Mouse (Mus musculus): ENCODE data around the gene Ttll11. TPM values are rescaled to one million over a fixed set of nuclear protein-coding genes. Genes with fewer than 3 reads are reported as not detected.

Ttll11 gene
- total and polyA plus RNA-seq, 2 experiments from 2014 or later: 1.7 to 5.0 TPM

DNA sequence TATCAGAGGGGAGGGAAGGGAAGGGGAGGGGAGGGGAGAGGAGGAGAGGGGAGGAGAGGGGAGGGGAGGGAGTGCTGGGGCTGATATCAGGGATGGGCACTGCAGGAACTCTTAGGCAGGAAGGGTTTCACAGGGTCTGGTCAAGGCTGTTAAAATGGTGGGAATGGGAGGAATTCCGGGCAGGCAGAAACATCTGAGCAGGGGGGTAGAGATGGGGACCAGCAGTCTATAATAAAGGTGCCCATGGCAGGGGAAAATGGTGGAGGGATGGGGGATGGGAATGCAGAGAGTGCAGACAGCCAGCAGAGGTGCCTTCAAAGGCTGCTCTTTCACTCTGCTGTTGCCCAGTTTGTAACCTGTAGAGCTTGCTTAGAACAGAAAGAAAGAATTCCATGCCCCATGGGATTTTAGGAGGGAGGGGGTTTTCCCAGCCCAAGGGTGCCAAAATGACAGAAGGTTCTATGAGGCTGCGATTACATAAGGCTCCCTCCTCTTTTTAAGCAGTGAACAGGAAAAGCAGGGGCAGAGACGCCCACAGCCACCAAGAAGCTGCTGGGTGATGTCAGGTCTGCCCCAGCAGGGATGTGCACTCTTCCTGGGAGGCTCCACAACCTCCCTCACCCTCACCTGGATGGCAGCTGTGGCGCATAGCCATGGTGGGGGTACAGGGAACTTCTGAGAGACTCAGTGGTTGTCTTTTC lies 211.0 kb downstream of the Ttll11 start:
- Histone ChIP-seq H3K4me3 (ENCODE audit: low read depth, low read length) (no peak overlapping the region), H3K9ac (replicated peaks; ENCODE audit: low read depth, low read length) (no peak overlapping the region), H3K9me3 (replicated peaks; ENCODE audit: control insufficient read depth, low read length) (no peaks in the 10 kb centered on the region), H3K4me2 (ENCODE audit: low read depth, low read length) (no peak overlapping the region), H3K36me3 (replicated peaks; ENCODE audit: control insufficient read depth, insufficient read depth, low read length) (no peaks in the 10 kb centered on the region), H3K4me1 (ENCODE audit: control insufficient read depth, insufficient read depth) (peaks cover 9% of the 10 kb centered on the region), H3K27me3 (ENCODE audit: control insufficient read depth, insufficient read depth, low read length) (no peaks in the 10 kb centered on the region), H3K27ac (ENCODE audit: low read depth) (no peak overlapping the region)
- DNase-seq (ENCODE audit: low spot score) (no peak), ATAC-seq (ENCODE audit: insufficient read depth, low read depth) (peak; percentile 45)
- WGBS: 37% methylated on average over 4 of the region's 4 CpGs
- TF ChIP-seq EP300 (IDR thresholded peaks at IDR 0.05; ENCODE audit: low read depth): no peak
- no peak for TF ChIP-seq CTCF (IDR thresholded peaks at IDR 0.05; ENCODE audit: low read depth)

DNA sequence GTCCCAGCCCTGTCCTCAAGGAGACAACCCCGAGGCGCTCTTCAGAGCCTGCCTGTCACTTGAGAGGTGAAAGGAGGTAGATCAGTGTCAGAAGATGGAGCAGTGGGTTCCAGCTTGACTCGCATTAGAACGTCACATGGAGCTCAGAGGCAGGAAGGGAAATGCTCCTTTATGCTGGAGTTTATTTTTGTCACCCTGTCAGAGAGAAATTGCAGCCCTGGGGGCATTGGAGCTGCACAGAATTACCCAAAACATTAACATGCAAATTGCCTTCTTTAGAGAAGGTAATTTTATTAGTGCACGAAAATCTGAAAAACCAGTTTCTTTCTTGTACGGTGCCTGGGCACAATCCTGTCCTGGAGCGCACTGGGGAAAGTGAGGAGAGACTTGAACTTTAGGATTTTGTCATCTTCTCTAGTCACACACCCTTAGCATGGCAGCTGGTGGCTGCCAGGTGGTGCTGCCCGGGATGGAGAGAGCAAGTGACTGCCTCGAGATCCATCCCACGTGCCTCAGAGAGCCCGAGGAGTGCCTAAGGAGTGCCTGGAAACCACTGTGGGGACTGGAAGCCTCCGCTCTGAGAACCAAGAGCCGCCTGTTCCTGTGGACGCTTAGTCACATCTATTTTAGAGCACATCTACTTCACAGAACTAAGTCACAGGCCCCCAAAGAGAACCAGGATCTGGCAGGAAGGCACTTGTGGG lies 211.7 kb downstream of the Ttll11 start:
- Histone ChIP-seq H3K36me3 (replicated peaks; ENCODE audit: control insufficient read depth, insufficient read depth, low read length) (no peaks in the 10 kb centered on the region), H3K9me3 (replicated peaks; ENCODE audit: control insufficient read depth, low read length) (no peaks in the 10 kb centered on the region), H3K27me3 (ENCODE audit: control insufficient read depth, insufficient read depth, low read length) (no peaks in the 10 kb centered on the region), H3K4me3 (ENCODE audit: low read depth, low read length) (no peak overlapping the region), H3K9ac (replicated peaks; ENCODE audit: low read depth, low read length) (no peak overlapping the region), H3K27ac (ENCODE audit: low read depth) (0 out of 2 replicates have a peak overlapping the region, but pooled peaks have one; percentile 31), H3K4me1 (ENCODE audit: control insufficient read depth, insufficient read depth) (peaks cover 9% of the 10 kb centered on the region), H3K4me2 (ENCODE audit: low read depth, low read length) (no peak overlapping the region)
- TF ChIP-seq EP300 (IDR thresholded peaks at IDR 0.05; ENCODE audit: low read depth) (no peak), CTCF (IDR thresholded peaks at IDR 0.05; ENCODE audit: low read depth) (no peak)
- 29% methylated on average over 14 of the region's 14 CpGs for WGBS
- ATAC-seq (ENCODE audit: insufficient read depth, low read depth) (peak; percentile 77), DNase-seq (ENCODE audit: low spot score) (peak; percentile 72)

DNA sequence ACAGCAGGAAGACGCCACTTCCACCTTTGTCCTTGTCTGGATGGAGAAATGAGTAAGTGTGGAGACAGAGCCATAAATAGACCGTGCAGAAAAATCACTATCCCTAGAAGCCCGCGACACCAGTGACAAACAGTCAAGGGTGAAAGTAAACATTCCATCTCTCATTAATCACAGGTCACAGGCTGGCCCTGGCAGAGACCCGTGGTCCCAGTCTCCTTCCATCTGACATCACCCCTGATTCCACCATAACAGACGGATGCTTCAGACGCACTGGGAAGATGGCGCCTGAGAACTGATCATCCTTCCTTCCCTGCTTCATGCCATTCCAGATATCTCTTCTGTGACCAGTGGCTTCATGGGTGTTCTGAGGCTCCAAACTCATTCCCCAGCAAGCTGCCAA lies 215.4 kb downstream of the Ttll11 start:
- 66% methylated on average over 8 of the region's 8 CpGs for WGBS
- Histone ChIP-seq H3K4me1 (ENCODE audit: control insufficient read depth, insufficient read depth) (peaks cover 9% of the 10 kb centered on the region), H3K9me3 (replicated peaks; ENCODE audit: control insufficient read depth, low read length) (no peaks in the 10 kb centered on the region), H3K4me3 (ENCODE audit: low read depth, low read length) (no peak overlapping the region), H3K27ac (ENCODE audit: low read depth) (no peak overlapping the region), H3K36me3 (replicated peaks; ENCODE audit: control insufficient read depth, insufficient read depth, low read length) (no peaks in the 10 kb centered on the region), H3K27me3 (ENCODE audit: control insufficient read depth, insufficient read depth, low read length) (no peaks in the 10 kb centered on the region), H3K4me2 (ENCODE audit: low read depth, low read length) (no peak overlapping the region), H3K9ac (replicated peaks; ENCODE audit: low read depth, low read length) (no peak overlapping the region)
- TF ChIP-seq EP300 (IDR thresholded peaks at IDR 0.05; ENCODE audit: low read depth): no peak
- no peak for TF ChIP-seq CTCF (IDR thresholded peaks at IDR 0.05; ENCODE audit: low read depth)
- no peak for ATAC-seq (ENCODE audit: insufficient read depth, low read depth)
- no peak for DNase-seq (ENCODE audit: low spot score)

- Histone ChIP-seq H3K36me3 (replicated peaks; ENCODE audit: control insufficient read depth, insufficient read depth, low read length) (no peaks in the 10 kb centered on the region), H3K27ac (ENCODE audit: low read depth) (no peak overlapping the region), H3K4me2 (ENCODE audit: low read depth, low read length) (no peak overlapping the region), H3K4me3 (ENCODE audit: low read depth, low read length) (no peak overlapping the region), H3K4me1 (ENCODE audit: control insufficient read depth, insufficient read depth) (peaks cover 9% of the 10 kb centered on the region), H3K9me3 (replicated peaks; ENCODE audit: control insufficient read depth, low read length) (no peaks in the 10 kb centered on the region), H3K9ac (replicated peaks; ENCODE audit: low read depth, low read length) (no peak overlapping the region), H3K27me3 (ENCODE audit: control insufficient read depth, insufficient read depth, low read length) (no peaks in the 10 kb centered on the region)
- ATAC-seq (ENCODE audit: insufficient read depth, low read depth): no peak
- DNase-seq (ENCODE audit: low spot score): no peak
- 93% methylated on average over 7 of the region's 7 CpGs for WGBS
- TF ChIP-seq CTCF (IDR thresholded peaks at IDR 0.05; ENCODE audit: low read depth) (no peak), EP300 (IDR thresholded peaks at IDR 0.05; ENCODE audit: low read depth) (no peak)
Measured at GRCm38 (mm10) chr2:35763818-35764217, 215.9 kb downstream of the Ttll11 start.

DNA sequence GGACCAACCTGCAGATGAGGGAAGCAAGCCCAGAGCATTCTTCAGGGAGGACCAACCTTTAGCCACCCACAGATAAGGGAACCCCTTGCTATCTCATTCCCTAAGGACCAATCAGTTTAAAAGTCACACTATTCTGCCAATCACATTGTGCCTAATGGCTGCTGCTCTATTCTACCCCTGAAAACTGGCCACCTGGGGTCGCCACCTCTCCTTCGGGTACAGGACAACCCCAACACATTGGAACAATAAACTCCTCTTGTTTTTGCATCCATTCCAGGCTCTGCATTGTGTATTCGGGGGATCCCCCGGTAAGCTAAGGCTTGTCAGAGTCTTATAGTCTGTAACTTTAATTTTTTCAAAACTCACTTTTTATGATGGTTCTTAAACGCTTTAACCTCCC lies 218.3 kb downstream of the Ttll11 start:
- Histone ChIP-seq H3K4me2 (ENCODE audit: low read depth, low read length) (no peak overlapping the region), H3K27me3 (ENCODE audit: control insufficient read depth, insufficient read depth, low read length) (no peaks in the 10 kb centered on the region), H3K9ac (replicated peaks; ENCODE audit: low read depth, low read length) (no peak overlapping the region), H3K4me1 (ENCODE audit: control insufficient read depth, insufficient read depth) (no peaks in the 10 kb centered on the region), H3K4me3 (ENCODE audit: low read depth, low read length) (no peak overlapping the region), H3K36me3 (replicated peaks; ENCODE audit: control insufficient read depth, insufficient read depth, low read length) (no peaks in the 10 kb centered on the region), H3K27ac (ENCODE audit: low read depth) (no peak overlapping the region), H3K9me3 (replicated peaks; ENCODE audit: control insufficient read depth, low read length) (no peaks in the 10 kb centered on the region)
- whole genome bisulfite sequencing: 88% methylated on average over 5 of the region's 5 CpGs
- DNase-seq (ENCODE audit: low spot score) (no peak), ATAC-seq (ENCODE audit: insufficient read depth, low read depth) (no peak)
- no peak for TF ChIP-seq EP300 (IDR thresholded peaks at IDR 0.05; ENCODE audit: low read depth)
- peak; percentile 24 for TF ChIP-seq CTCF (IDR thresholded peaks at IDR 0.05; ENCODE audit: low read depth)
